Mouse (Mus musculus) hindbrain, embryonic 16.5 days (tissue): ENCODE results near the gene Tmem174. TPM values are rescaled to one million over a fixed set of nuclear protein-coding genes. Genes with fewer than 3 reads are reported as not detected.
A peak's percentile ranks its signal among the peaks of the same experiment; 100 is the strongest.

Experiments
- ATAC-seq: fragments of 200-750 bp; cut with Nextera tagmentation; 2 replicates; pipeline ENCODE4 v1.8.0; 2017; ENCODE audit warnings: moderate TSS enrichment, moderate library complexity
- H3K27ac ChIP-seq: fragments of 300-500 bp; sonication (generic); 2 replicates; pipeline ENCODE4 v1.5.1; 2014; ENCODE audit warnings: low read depth, mild to moderate bottlenecking, control low read depth, low read length, moderate library complexity
- H3K27me3 ChIP-seq: fragments of 300-500 bp; sonication (generic); replicated peaks from 2 replicates; pipeline ENCODE4 v1.6.1; 2014; ENCODE audit warnings: low read length; ENCODE audit not compliant: control insufficient read depth, insufficient read depth
- H3K36me3 ChIP-seq: fragments of 300-500 bp; sonication (generic); 2 replicates; pipeline ENCODE4 v1.6.1; 2014; ENCODE audit warnings: mild to moderate bottlenecking, low read length, moderate library complexity, mixed read lengths; ENCODE audit not compliant: control insufficient read depth, insufficient read depth
- H3K4me1 ChIP-seq: fragments of 300-500 bp; sonication (generic); 2 replicates; pipeline ENCODE4 v1.6.1; 2014; ENCODE audit warnings: low read depth, low read length; ENCODE audit not compliant: control insufficient read depth, insufficient read depth
- H3K4me2 ChIP-seq: fragments of 300-500 bp; sonication (generic); 2 replicates; pipeline ENCODE4 v1.6.1; 2014; ENCODE audit warnings: mild to moderate bottlenecking, low read length, control low read depth, moderate library complexity
- H3K4me3 ChIP-seq: fragments of 300-500 bp; sonication (generic); 2 replicates; pipeline ENCODE4 v1.5.1; 2014; ENCODE audit warnings: mild to moderate bottlenecking, low read length, control low read depth, moderate library complexity
- H3K9ac ChIP-seq: fragments of 300-500 bp; sonication (generic); 2 replicates; pipeline ENCODE4 v1.6.1; 2014; ENCODE audit warnings: low read depth, mild to moderate bottlenecking, control low read depth, low read length, moderate library complexity
- H3K9me3 ChIP-seq: fragments of 300-500 bp; sonication (generic); 2 replicates; pipeline ENCODE4 v1.6.1; 2014; ENCODE audit warnings: mild to moderate bottlenecking, low read length, moderate library complexity; ENCODE audit not compliant: control insufficient read depth
- WGBS: fragments of 180-500 bp; shearing (Covaris S2); extraction: QIAGEN DNeasy Blood & Tissue Kit; methylation state at CpG from one replicate; pipeline ENCODE4 v1.1.7; 2014; 5-methylcytosine and 5-hydroxymethylcytosine counted together
- polyA plus RNA-seq: library from polyadenylated mRNA; unstranded; fragments of >200 nt; fragmentation: Nextera tagmentation; extraction: Ambion mirVana; gene quantifications from 2 replicates; pipeline ENCODE4 v1.2.1, GENCODE M21; 2015

Gene Tmem174
- polyA plus RNA-seq, 1 experiment from 2014 or later, result 0.06 TPM

GRCm38 (mm10) chr13:98617429-98618067 lies 19.7 kb downstream of the Tmem174 start:
- 79% methylated on average over 17 of the region's 17 CpGs for WGBS
- peaks cover 7% of the 10 kb centered on the region for H3K9me3 ChIP-seq
- H3K36me3 ChIP-seq, result no peaks in the 10 kb centered on the region

DNA sequence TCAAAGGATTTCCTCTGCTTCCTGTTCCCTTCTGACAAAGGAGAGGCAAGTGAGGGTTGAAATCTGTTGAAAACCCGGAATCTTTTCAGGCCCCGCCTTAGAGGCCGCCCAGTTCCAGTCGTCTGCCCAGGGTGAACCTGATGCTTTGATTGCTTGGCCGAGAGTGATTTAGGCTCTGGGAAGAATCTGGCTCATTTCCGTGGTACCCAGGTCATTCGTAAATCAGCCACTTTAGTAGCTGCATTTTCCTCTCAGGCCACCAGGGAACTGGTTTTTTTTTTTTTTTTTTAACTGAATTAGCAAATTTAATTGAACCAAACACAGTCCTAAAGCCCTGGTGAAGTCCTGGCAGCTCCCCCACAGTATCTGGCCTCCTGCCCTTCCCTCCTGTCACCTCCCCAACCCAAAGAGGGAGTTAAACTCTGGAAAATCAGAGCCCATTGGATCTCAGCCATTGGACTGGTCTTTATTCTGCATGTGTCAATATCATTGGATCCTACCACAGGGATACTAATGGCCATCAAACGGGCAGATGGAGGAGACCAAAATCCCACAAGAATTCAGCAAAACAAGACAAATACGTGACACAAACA lies 29.2 kb downstream of the Tmem174 start:
- WGBS, result 66% methylated on average over 9 of the region's 9 CpGs
- ATAC-seq, result no peak

More at GRCm38 (mm10) chr13:98617429-98618067, 19.7 kb downstream of the Tmem174 start:
- Histone ChIP-seq H3K4me2 (no peak overlapping the region), H3K27me3 (no peaks in the 10 kb centered on the region), H3K27ac (no peak overlapping the region), H3K9ac (no peak overlapping the region), H3K4me3 (no peak overlapping the region), H3K4me1 (no peaks in the 10 kb centered on the region)
- no peak for ATAC-seq

GRCm38 (mm10) chr13:98603799-98604198 lies 33.4 kb downstream of the Tmem174 start:
- WGBS, result 67% methylated on average over 11 of the region's 11 CpGs
- H3K9ac ChIP-seq, result no peak overlapping the region
- no peaks in the 10 kb centered on the region for H3K27me3 ChIP-seq
- no peaks in the 10 kb centered on the region for H3K36me3 ChIP-seq
- peaks cover 4% of the 10 kb centered on the region; the same call in 1 of the 2 replicates for H3K9me3 ChIP-seq
- no peak overlapping the region for H3K27ac ChIP-seq
- H3K4me2 ChIP-seq, result no peak overlapping the region
- no peaks in the 10 kb centered on the region for H3K4me1 ChIP-seq
- peak; percentile 58; the same call in 1 of the 2 replicates for ATAC-seq
- no peak overlapping the region for H3K4me3 ChIP-seq

More for the DNA sequence above, 29.2 kb downstream of the Tmem174 start:
- H3K4me3 ChIP-seq, result no peak overlapping the region
- no peak overlapping the region for H3K27ac ChIP-seq
- H3K36me3 ChIP-seq, result no peaks in the 10 kb centered on the region
- H3K4me1 ChIP-seq, result no peaks in the 10 kb centered on the region
- H3K27me3 ChIP-seq, result no peaks in the 10 kb centered on the region
- H3K4me2 ChIP-seq, result no peak overlapping the region
- peaks cover 6% of the 10 kb centered on the region for H3K9me3 ChIP-seq
- H3K9ac ChIP-seq, result no peak overlapping the region

DNA sequence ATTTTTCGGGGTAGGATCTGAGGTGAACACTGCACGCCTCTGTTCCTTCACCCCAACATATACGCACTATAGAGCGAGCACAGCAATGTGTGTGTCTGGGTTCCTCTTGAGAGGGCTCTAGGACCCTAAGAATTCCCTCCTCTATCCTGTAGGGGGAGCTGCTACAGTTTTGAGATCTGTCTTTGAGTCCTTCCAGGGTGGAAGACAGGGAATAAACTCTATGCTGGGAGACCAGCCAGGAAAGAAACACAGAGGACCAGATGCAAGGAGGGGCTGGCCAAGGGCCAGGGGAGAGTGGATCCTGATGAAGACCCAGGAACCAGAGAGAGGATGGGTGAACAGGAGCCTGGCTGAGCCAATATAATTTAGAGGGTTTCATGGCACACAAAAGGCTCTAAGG lies 40.5 kb downstream of the Tmem174 start:
- WGBS, result 79% methylated on average over 4 of the region's 4 CpGs
- no peak overlapping the region for H3K27ac ChIP-seq
- H3K4me3 ChIP-seq, result no peak overlapping the region
- H3K9me3 ChIP-seq, result no peaks in the 10 kb centered on the region
- no peak overlapping the region for H3K9ac ChIP-seq
- H3K36me3 ChIP-seq, result no peaks in the 10 kb centered on the region
- ATAC-seq, result no peak
- no peaks in the 10 kb centered on the region for H3K4me1 ChIP-seq
- no peak overlapping the region for H3K4me2 ChIP-seq
- H3K27me3 ChIP-seq, result no peaks in the 10 kb centered on the region

- no peak overlapping the region for H3K9ac ChIP-seq
- H3K36me3 ChIP-seq, result no peaks in the 10 kb centered on the region
- WGBS, result 64% methylated on average over 10 of the region's 10 CpGs
- H3K9me3 ChIP-seq, result no peaks in the 10 kb centered on the region
- no peak overlapping the region for H3K4me2 ChIP-seq
- no peaks in the 10 kb centered on the region for H3K4me1 ChIP-seq
- no peak for ATAC-seq
- no peak overlapping the region for H3K4me3 ChIP-seq
- no peak overlapping the region for H3K27ac ChIP-seq
- H3K27me3 ChIP-seq, result no peaks in the 10 kb centered on the region
Observed at GRCm38 (mm10) chr13:98594726-98595141, 42.5 kb downstream of the Tmem174 start.

DNA sequence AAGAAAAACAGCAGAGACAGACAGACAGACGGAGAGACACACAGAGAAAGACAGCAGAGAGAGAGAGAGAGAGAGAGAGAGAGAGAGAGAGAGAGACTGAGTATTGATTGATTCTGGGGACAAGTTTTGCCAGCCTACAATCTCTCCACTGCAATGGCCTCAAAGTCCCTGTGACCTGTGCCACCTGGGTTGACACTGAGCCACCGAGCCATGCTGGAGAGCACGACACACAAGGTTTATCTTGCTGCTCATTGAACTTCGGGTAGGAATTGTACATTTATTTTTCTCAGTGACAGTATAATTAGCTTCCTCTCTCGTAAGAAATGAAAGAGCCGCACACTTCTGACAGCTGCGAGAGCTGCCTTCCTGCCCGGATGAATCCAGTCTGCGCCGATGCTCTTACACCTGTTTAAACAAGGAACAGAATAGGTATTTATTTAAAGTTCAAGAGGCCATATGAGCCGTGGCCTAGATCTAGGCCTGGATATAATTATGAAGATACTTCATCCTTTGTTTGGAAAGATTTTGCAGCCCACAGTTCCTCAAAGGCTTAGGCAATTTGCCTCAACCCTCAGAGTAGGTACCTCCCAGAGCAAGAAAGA lies 43.2 kb downstream of the Tmem174 start:
- H3K4me3 ChIP-seq, result no peak overlapping the region
- no peak overlapping the region for H3K9ac ChIP-seq
- H3K27me3 ChIP-seq, result 0 out of 2 replicates have a peak, but pooled peaks cover 4% of the 10 kb centered on the region
- H3K36me3 ChIP-seq, result no peaks in the 10 kb centered on the region
- peaks cover 3% of the 10 kb centered on the region; the same call in 1 of the 2 replicates for H3K4me1 ChIP-seq
- WGBS, result 79% methylated on average over 11 of the region's 11 CpGs
- no peak overlapping the region for H3K27ac ChIP-seq
- no peak overlapping the region for H3K4me2 ChIP-seq
- H3K9me3 ChIP-seq, result no peaks in the 10 kb centered on the region
- no peak for ATAC-seq

DNA sequence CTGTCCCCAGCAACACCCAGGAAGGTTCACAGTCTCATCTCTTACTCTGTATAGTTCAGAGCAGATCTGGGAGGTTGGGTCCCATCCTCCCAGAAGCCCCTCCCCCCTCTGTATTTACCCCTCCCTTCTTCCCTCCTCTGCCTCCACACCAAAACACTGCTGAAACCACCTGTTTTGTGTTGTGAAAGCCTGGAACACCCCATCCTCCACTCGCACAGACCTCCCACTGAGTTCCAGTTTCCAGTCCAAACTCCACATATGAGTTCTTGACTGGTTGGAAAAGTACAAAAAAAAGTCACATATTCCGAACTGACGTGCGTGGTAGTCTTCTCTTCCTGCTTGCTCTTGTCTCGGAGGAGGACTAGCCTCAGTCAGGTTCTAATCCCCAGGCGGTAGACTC lies 45.8 kb downstream of the Tmem174 start:
- no peaks in the 10 kb centered on the region for H3K9me3 ChIP-seq
- H3K4me3 ChIP-seq, result no peak overlapping the region
- no peak overlapping the region for H3K9ac ChIP-seq
- 70% methylated on average over 6 of the region's 6 CpGs for WGBS
- ATAC-seq, result no peak
- H3K4me2 ChIP-seq, result no peak overlapping the region
- no peak overlapping the region for H3K27ac ChIP-seq
- H3K4me1 ChIP-seq, result peaks cover 9% of the 10 kb centered on the region
- peaks cover 15% of the 10 kb centered on the region for H3K27me3 ChIP-seq
- H3K36me3 ChIP-seq, result no peaks in the 10 kb centered on the region

- Histone ChIP-seq H3K4me2 (no peak overlapping the region), H3K27me3 (peaks cover 17% of the 10 kb centered on the region), H3K27ac (no peak overlapping the region), H3K4me3 (no peak overlapping the region), H3K4me1 (peaks cover 9% of the 10 kb centered on the region), H3K36me3 (no peaks in the 10 kb centered on the region), H3K9me3 (no peaks in the 10 kb centered on the region), H3K9ac (no peak overlapping the region)
- 79% methylated on average over 6 of the region's 6 CpGs for WGBS
- no peak for ATAC-seq
Observed at GRCm38 (mm10) chr13:98590693-98591389, 46.4 kb downstream of the Tmem174 start.

DNA sequence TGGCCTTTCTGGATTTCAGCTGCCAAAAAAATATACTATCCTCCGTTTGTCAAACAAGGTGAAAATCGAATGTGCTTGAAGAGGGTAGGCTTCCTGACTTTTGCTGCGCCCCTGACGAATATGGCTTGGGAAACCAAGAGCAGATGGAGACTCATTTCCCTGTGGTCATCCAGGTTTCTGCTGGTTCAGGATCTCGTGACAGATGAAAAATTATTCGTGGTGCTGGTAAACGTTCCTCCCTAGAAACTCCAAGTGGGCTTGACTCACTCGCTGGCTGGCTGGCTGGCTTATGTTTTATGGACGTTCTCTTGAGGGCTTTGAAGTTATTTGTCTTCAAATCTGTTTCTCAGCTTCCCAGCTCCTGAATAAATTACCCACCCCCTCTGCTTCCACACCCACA lies 47.6 kb downstream of the Tmem174 start:
- peaks cover 9% of the 10 kb centered on the region for H3K4me1 ChIP-seq
- H3K4me2 ChIP-seq, result no peak overlapping the region; the same call in 1 of the 2 replicates
- H3K4me3 ChIP-seq, result no peak overlapping the region; the same call in 1 of the 2 replicates
- no peaks in the 10 kb centered on the region for H3K36me3 ChIP-seq
- ATAC-seq, result no peak
- H3K27ac ChIP-seq, result no peak overlapping the region
- H3K9me3 ChIP-seq, result no peaks in the 10 kb centered on the region
- H3K27me3 ChIP-seq, result peaks cover 23% of the 10 kb centered on the region
- 42% methylated on average over 9 of the region's 9 CpGs for WGBS
- no peak overlapping the region for H3K9ac ChIP-seq
